Mouse (Mus musculus) T-helper 17 cell (primary cell): ENCODE measurements around the gene Accsl.

ENCODE experiments used
- in situ Hi-C, 2 experiments: fragments of 300-600 bp; cut with MboI, MseI; formaldehyde crosslinking; loops; 1 replicate in 1 of 2; 2 replicates in 1 of 2; pipeline ENCODE4 v1.15.1; 2025; ENCODE audit warnings: high pct_unique_total_duplicates in 2 of 2

The Accsl gene

DNA sequence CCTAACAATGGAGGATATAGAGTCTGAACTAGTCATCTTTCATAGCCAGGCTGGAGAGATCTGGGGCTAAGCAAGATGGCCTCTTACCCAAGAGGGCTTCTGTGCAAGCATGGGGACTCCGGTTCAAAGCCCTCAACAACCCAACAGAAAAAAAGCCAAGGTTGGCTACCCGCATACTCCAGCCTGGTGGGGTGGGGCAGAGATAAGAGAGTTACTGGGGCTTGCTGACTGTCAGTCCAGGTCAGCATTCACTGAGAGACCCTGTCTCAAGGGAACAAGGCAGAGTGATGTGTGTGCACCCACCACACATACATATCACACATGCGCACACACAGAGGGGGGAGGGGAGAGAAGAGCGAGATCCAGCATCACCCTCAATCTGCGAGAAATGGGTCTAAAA lies 51.2 kb downstream of the Accsl start:
- in situ Hi-C loops, result no loop called here

DNA sequence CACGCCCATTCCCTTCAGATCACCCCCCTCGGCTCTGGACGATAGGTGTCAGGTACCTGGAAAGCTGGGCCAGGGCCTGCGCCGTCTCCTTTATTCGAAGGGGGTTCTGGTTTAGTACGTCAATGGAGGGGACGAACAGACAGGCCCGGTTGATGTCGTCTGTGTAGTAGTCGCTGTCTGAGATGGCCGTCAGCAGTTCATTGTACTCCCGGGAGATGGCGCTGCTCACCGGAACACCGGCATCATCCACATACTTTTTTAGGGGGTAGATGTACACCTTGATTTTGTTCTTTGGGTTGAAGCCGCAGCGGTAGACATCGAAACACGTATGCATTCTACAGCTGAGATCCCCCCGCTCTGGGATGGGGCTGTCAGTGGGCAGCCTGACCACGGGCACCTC lies 55.6 kb downstream of the Accsl start:
- in situ Hi-C loops, result no loop called here

DNA sequence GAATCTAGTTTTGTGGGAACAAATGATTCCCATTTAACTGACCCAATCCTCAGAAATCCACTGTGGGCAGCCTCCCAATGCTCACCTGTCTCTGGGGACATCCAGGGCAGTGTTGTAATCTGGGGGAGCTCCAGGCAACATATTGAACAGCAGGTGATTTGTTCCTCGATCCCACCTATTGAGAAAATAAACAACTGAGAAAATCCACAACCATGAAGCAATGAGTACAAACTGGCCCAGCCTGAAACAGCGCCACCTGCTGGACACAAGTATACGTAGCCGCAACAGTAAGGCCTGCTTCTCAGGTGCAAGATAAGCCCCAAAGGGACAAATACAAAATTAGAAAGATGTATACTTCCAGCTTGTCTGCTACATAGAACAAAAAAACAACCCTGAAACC lies 57.1 kb downstream of the Accsl start:
- in situ Hi-C loops, result no loop called here

DNA sequence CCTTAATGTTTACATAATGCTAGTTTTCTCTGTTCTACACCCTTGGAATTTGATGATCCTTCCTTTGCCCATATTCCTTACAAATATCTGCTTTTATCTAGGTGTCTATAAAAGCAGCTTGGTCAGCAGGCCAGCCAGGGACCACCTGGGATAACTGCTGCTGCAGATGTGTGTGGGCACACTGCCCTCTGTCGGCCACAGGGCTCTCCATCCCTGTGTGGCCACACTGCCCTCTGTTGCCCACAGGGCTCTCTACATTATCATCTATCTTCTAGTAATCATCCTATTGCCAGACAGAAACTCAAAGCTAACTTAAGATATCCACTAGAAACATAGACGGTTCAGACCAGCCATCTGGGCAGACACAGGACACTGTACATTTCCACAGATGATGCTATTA lies 59.0 kb downstream of the Accsl start:
- in situ Hi-C loops, result no loop called here

DNA sequence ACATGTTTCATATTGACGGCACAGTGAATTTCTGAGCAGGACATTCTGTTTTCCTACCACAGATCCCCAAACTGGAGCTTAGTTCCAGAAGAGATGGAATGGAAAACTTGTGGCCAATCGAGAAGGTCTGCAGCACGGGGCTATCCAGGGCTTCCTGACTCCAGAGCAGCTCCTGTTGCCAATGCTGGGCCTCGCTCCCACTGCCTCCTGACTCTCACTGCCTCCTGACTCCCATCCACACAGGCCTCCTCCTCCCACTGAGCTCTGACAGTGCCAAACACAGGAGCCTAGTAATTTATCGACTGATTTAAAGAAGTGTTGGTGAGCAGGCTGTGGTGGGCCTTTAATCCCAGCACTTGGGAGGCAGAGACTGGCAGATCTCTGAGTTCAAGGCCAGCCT lies 60.9 kb downstream of the Accsl start:
- in situ Hi-C loops, result no loop called here

DNA sequence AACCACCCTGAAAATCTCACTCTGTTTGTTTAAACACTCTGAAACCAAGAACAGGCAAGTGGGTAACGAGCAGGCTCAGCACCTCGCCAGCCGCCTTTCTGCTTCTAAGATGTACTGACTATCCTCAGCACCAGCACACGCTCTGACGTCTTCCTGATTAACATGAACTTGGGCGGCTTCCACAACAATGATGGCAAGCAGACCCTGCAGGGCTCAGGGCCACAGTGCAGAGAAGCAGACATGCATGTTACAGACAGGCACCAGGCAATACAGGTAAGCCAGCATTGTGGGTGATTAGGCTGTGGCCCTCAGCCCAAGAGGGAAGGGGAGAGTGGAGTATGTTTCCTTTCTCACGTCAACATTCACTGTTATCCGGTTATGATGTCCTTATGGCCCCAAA lies 61.5 kb downstream of the Accsl start:
- in situ Hi-C loops, result no loop called here

DNA sequence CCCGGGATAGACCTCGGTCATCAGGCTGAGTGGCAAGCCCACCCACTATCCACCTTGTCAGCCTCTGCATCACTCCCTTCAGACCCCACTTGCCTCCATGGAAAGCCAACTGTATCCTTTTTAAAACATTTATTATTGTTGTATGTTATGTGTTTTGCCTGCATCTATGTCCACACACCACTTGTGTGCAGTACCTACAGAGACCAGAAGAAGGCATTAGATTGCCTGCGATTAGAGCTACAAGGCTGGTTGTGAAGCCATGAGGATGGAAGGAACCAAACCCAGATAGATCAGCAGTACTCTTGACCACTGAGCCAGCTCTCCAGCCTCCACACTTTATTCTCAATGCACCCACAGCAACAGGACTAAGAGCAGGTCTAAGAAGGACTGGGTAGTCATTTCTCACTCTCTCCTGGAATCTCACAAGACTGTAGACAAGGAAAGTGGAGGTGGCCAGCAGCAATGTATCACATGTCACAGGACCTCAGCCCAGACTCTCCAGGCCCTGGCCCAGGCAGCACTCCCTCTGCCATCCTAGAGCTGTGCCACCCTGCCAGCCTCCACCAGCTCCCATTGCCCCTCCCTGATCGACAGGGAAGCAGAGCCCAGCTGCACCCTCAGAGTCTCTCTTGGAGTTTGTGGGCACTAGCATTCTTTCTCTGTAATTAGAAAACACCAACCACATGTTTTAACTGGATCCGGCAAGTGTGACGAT lies 62.3 kb downstream of the Accsl start:
- in situ Hi-C loops, result no loop called here

DNA sequence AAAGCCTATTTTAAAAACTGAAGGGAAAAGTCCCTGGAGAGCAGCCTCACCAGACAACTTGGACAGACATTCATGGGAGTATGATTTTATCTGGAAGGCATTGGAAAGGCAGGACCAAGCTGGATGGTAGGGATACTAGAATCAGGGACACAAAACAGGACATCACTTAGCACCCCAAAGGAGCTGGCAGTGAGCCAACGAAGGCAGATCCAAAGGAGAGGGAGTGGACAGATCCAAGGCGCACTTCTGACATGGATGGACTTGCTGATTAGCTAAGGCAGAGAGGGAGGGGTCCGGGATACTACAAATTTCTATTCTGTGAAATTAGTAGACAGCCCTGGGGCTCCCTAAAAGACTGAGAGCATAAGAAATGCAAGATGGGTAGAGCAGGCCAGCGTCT lies 63.4 kb downstream of the Accsl start:
- in situ Hi-C loops, result no loop called here
